Mouse (Mus musculus): ENCODE measurements around the gene Cand2.

DNA sequence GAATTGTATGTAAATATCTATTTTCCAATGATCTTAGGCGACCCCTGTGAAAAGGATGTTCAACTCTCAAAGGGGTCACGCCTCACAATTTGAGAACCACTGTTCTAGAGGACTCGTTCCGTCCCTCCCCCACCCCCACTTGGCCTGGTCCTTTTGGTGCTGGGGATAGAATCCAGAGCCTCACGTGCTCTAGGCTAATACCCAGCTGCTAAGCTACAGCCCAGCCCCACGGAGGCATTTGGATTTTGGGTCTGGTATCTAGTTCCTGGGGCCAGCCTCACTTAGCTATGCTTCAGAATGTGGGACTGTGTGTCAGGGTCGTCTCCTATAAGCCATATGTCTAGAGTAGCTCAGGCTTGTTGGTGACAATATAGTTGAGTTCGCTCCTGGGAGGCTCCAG, 37.3 kb downstream of the Cand2 start:
- TF ChIP-seq POLR2A (IDR thresholded peaks at IDR 0.05; ENCODE audit: low read depth, low read length), result no peak
- no peak for TF ChIP-seq E2F4 (IDR thresholded peaks at IDR 0.05; ENCODE audit: insufficient replicate concordance, low read depth, low read length)
- TF ChIP-seq CTCF (conservative IDR thresholded peaks at IDR 0.05 in 1 of 2, IDR thresholded peaks at IDR 0.05 in 1 of 2; ENCODE audit: low read depth in 2 of 2, low read length in 2 of 2), result no peak
- no peak for TF ChIP-seq HCFC1 (IDR thresholded peaks at IDR 0.05; ENCODE audit: low read depth, low read length)
- TF ChIP-seq EP300 (IDR thresholded peaks at IDR 0.05; ENCODE audit: low read length), result no peak
- no peak for TF ChIP-seq MEF2A (IDR thresholded peaks at IDR 0.05; ENCODE audit: borderline replicate concordance, low read depth, low read length)
- TF ChIP-seq MAFK (IDR thresholded peaks at IDR 0.05; ENCODE audit: insufficient replicate concordance, low read length), result no peak
- no peak for TF ChIP-seq MXI1 (IDR thresholded peaks at IDR 0.05; ENCODE audit: low read depth, low read length)
- no peak for TF ChIP-seq UBTF (IDR thresholded peaks at IDR 0.05; ENCODE audit: low read depth, low read length)
- TF ChIP-seq MAX (IDR thresholded peaks at IDR 0.05; ENCODE audit: low read length), result no peak
- TF ChIP-seq CHD2 (IDR thresholded peaks at IDR 0.05; ENCODE audit: low read length), result no peak
- no peak for TF ChIP-seq USF1 (IDR thresholded peaks at IDR 0.05; ENCODE audit: low read depth, low read length)
- no peak for TF ChIP-seq RCOR1 (conservative IDR thresholded peaks at IDR 0.05; ENCODE audit: low read depth, low read length)

Data from CH12.LX (cell line).